Mouse (Mus musculus): ENCODE data around the gene Gm20498. TPM values are rescaled to one million over a fixed set of nuclear protein-coding genes. Genes with fewer than 3 reads are reported as not detected.

Gene Gm20498
- total RNA-seq, 2 experiments from 2014 or later, result 31.8 to 34.8 TPM

- peak; percentile 9 for DNase-seq
Measured at GRCm38 (mm10) chr12:81331937-81332874, 200.5 kb downstream of the Gm20498 start.

- no peak for DNase-seq
Measured at GRCm38 (mm10) chr12:81331046-81331638, 201.6 kb downstream of the Gm20498 start.

GRCm38 (mm10) chr12:81324991-81325390 is 207.7 kb downstream of the Gm20498 start:
- no peak for DNase-seq

GRCm38 (mm10) chr12:81324116-81324515 is 208.6 kb downstream of the Gm20498 start:
- no peak for DNase-seq

GRCm38 (mm10) chr12:81321021-81321420 is 211.7 kb downstream of the Gm20498 start:
- DNase-seq, result no peak

GRCm38 (mm10) chr12:81317811-81318210 is 214.9 kb downstream of the Gm20498 start:
- DNase-seq, result no peak

GRCm38 (mm10) chr12:81315953-81316352 is 216.8 kb downstream of the Gm20498 start:
- DNase-seq, result no peak

Other genes with a start within 250 kb of the Gm20498 start
- under 1 TPM; 0.14 to 0.61 TPM for gene Slc8a3, start 199.7 kb downstream of the Gm20498 start, total RNA-seq (2021)
- gene Gm4787, start 153.4 kb downstream of the Gm20498 start, total RNA-seq (2021), result under 1 TPM; 0.52 to 0.67 TPM
- gene Adam4, start 111.0 kb downstream of the Gm20498 start, total RNA-seq (2021), result 1 to 10 TPM; 1.1 TPM
- 10 to 100 TPM; 61.2 to 66.8 TPM for gene Cox16, start 47.8 kb downstream of the Gm20498 start, total RNA-seq (2021)
- 10 to 100 TPM; 37.5 to 37.6 TPM for gene Synj2bp, start within 50 bp of the Gm20498 start, total RNA-seq (2021)
- under 1 TPM in 1 of 2 experiments, not detected in 1; 0.14 TPM for gene Adam21, start 35.6 kb upstream of the Gm20498 start, total RNA-seq (2021)
- 10 to 100 TPM; 24.4 to 26.7 TPM for gene Med6, start 62.1 kb upstream of the Gm20498 start, total RNA-seq (2021)
- gene Ttc9, start 98.3 kb upstream of the Gm20498 start, total RNA-seq (2021), result 1 to 10 TPM; 9.1 to 9.8 TPM
- under 1 TPM; 0.31 to 0.72 TPM for gene Map3k9, start 248.3 kb upstream of the Gm20498 start, total RNA-seq (2021)

Data from heart, postnatal 4 days (tissue).